Mouse (Mus musculus) liver, embryonic 13.5 days (tissue): ENCODE measurements at regions not wholly inside any gene's neighbourhood (a gene's known extent, or its start where the extent isn't known, plus 50 kb on each side); places are given as distances from the start of the nearest gene placed in this dataset.

Experiments used
- ATAC-seq: fragments of 200-750 bp; cut with Nextera tagmentation; 2 replicates; pipeline ENCODE4 v1.8.0; 2017; ENCODE audit warnings: low read depth, mild to moderate bottlenecking, moderate number of reproducible peaks, moderate library complexity
- DNase-seq: peaks from one replicate; pipeline ENCODE4 v3.0.0; 2022
- H3K27ac ChIP-seq: fragments of 300-500 bp; sonication (generic); 2 replicates; pipeline ENCODE4 v1.5.1; 2015; ENCODE audit warnings: moderate library complexity, mild to moderate bottlenecking, inconsistent platforms
- H3K27me3 ChIP-seq: fragments of 300-500 bp; sonication (generic); 2 replicates; pipeline ENCODE4 v1.6.1; 2015; ENCODE audit warnings: mild to moderate bottlenecking, inconsistent platforms
- H3K36me3 ChIP-seq: fragments of 300-500 bp; sonication (generic); 2 replicates; pipeline ENCODE4 v1.6.1; 2015; ENCODE audit warnings: mild to moderate bottlenecking, inconsistent platforms
- H3K4me1 ChIP-seq: fragments of 300-500 bp; sonication (generic); replicated peaks from 2 replicates; pipeline ENCODE4 v1.6.1; 2015; ENCODE audit warnings: inconsistent platforms
- H3K4me2 ChIP-seq: fragments of 300-500 bp; sonication (generic); 2 replicates; pipeline ENCODE4 v1.6.1; 2015; ENCODE audit warnings: inconsistent platforms, mild to moderate bottlenecking, moderate library complexity
- H3K4me3 ChIP-seq: fragments of 300-500 bp; sonication (generic); replicated peaks from 2 replicates; pipeline ENCODE4 v1.5.1; 2015; ENCODE audit warnings: mild to moderate bottlenecking, inconsistent platforms
- H3K9ac ChIP-seq: fragments of 300-500 bp; sonication (generic); 2 replicates; pipeline ENCODE4 v1.6.1; 2015; ENCODE audit warnings: mild to moderate bottlenecking, inconsistent platforms
- H3K9me3 ChIP-seq: fragments of 300-500 bp; sonication (generic); replicated peaks from 2 replicates; pipeline ENCODE4 v1.6.1; 2016; ENCODE audit warnings: inconsistent platforms
- WGBS: fragments of 180-500 bp; shearing (Covaris S2); methylation state at CpG from one replicate; pipeline ENCODE4 v1.1.7; 2015; ENCODE audit not compliant: insufficient replicate concordance; 5-methylcytosine and 5-hydroxymethylcytosine counted together

DNA sequence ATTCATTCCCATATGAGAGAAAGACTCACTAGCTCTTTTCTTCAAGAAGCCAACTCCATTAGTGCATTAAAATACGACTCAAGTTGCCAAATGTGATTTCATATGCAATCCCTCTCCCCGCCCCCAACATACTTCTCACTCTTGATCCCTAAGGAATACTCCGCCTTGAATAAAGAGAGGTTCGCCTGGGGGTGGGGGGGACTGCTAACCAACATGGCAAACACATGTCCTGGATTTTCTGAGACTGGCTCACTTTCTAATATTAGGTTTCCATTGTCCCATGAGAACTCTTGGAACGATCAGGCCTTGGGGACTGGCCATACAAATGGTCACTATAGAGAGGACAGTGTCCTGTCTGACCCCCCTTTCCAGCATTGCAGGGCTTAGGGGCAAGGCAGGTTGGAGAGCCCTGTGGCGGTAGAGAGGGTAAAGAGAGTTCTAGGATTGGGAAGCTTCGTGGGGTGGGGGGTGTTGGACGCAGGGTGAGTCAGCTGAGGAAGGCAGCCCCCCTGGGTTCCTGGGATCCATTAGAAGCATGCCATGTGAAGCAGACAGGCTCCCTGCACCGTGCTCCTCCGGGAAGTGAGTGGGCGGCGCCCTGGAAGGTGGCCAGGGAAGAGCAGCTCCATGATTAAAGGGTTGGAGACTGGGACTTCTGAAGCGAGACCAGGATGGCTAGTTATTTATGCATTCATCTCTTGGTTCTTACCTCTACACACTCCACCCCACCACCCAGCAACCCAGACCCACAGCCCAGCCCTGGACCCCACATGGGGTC, 91.6 kb downstream of the Ephb3 start:
- H3K36me3 ChIP-seq: no peaks in the 10 kb centered on the region
- peaks cover 4% of the 10 kb centered on the region; the same call in 1 of the 2 replicates for H3K27me3 ChIP-seq
- H3K9ac ChIP-seq: no peak overlapping the region
- DNase-seq (no peak), ATAC-seq (no peak)
- WGBS: 57% methylated on average over 13 of the region's 13 CpGs
- no peaks in the 10 kb centered on the region for H3K9me3 ChIP-seq
- no peaks in the 10 kb centered on the region for H3K4me1 ChIP-seq
- no peak overlapping the region for H3K4me2 ChIP-seq
- H3K4me3 ChIP-seq: no peak overlapping the region
- no peak overlapping the region for H3K27ac ChIP-seq

DNA sequence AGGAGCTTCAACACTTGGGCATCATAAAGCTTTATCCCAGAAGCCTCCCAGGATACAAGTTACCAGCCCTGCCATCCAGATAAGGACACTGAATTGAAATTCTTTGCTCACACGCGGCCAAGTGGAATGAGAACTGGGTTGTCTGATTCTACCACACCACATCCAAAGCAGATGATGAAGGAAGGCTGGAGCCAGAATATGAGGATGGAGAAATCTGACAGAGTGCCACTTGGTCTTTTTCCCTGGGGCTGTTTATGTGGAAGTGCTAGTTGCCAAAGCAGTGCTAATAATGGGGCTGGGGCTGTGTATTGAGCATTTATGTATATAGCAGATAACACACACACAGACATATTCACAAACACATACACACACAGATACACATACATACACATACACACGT, 92.2 kb downstream of the Ephb3 start:
- no peaks in the 10 kb centered on the region for H3K9me3 ChIP-seq
- DNase-seq (no peak), ATAC-seq (no peak)
- H3K27ac ChIP-seq: no peak overlapping the region
- H3K4me3 ChIP-seq: no peak overlapping the region
- WGBS: 48% methylated on average over 3 of the region's 3 CpGs
- H3K27me3 ChIP-seq: peaks cover 4% of the 10 kb centered on the region; the same call in 1 of the 2 replicates
- H3K9ac ChIP-seq: no peak overlapping the region
- H3K4me2 ChIP-seq: no peak overlapping the region
- H3K4me1 ChIP-seq: no peaks in the 10 kb centered on the region
- H3K36me3 ChIP-seq: no peaks in the 10 kb centered on the region

DNA sequence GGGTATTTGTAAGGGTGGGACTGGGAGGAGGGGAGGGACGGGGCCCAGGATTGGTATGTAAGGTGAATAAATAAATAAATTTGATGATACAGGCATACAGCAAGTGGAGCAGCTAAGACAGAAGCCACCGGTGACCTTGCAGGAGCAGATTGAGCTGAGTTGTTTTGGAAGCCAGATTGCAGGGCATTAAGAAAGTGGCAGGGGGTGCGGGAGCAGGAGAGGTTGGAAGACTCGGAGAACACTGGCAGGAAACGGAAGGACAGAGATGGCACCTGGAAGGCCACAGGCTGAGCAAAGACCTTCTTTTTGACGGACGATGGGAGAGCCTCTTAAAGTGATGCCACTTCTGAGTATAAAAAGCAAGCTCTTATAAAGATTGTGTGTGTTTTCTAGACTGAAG, 94.3 kb downstream of the Ephb3 start:
- no peak for ATAC-seq
- no peak overlapping the region for H3K4me3 ChIP-seq
- H3K9me3 ChIP-seq: no peaks in the 10 kb centered on the region
- no peaks in the 10 kb centered on the region for H3K4me1 ChIP-seq
- H3K27ac ChIP-seq: no peak overlapping the region
- WGBS: 55% methylated on average over 7 of the region's 7 CpGs
- DNase-seq: no peak
- H3K36me3 ChIP-seq: no peaks in the 10 kb centered on the region
- peaks cover 4% of the 10 kb centered on the region; the same call in 1 of the 2 replicates for H3K27me3 ChIP-seq
- no peak overlapping the region for H3K9ac ChIP-seq
- no peak overlapping the region for H3K4me2 ChIP-seq

DNA sequence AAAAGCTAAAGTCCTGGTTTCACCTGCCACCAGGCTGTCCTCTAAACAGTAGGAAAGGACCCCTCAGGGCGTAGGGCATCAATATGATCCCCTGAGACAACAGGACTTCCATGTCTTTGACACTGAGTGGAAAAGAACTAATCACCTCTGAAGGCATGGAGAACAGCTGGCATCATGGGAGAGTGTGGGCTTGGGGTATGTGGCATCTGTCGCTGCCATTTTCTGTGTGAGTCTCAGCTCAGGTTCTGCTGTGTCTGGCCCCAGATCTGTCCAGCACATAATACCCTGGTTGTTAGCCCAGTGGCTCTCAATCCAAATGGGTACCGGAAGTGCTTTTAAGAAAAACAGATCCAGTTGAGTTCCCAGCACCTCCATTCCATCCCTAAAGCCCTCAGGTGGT, 101.3 kb downstream of the Ephb3 start:
- no peak overlapping the region for H3K4me2 ChIP-seq

DNA sequence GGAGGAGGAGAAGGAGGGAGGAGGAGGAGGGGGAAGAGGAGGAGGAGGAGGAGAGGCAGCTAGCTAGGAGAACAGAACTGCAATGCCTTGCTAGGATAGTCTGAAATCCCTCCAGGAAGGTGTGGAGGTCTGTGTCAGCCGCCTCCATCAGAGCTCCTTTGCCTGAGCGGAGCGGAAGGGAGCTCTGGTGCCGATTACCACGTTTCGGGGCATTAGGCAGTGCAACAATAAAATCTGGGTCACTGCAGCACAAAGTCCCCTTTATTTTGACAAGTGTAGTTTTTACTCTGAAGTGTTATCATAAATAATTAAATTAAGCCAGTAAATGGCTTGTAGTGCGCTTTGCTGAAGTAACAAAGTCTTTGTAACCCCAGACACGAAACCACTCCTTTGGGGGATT, 104.0 kb downstream of the Ephb3 start:
- ATAC-seq (no peak), DNase-seq (no peak)
- Histone ChIP-seq H3K36me3 (no peaks in the 10 kb centered on the region), H3K9ac (no peak overlapping the region), H3K4me1 (peaks cover 17% of the 10 kb centered on the region), H3K9me3 (no peaks in the 10 kb centered on the region), H3K4me3 (no peak overlapping the region), H3K27me3 (peaks cover 43% of the 10 kb centered on the region), H3K4me2 (no peak overlapping the region), H3K27ac (no peak overlapping the region)
- 71% methylated on average over 8 of the region's 8 CpGs for WGBS

More for the DNA sequence above, 101.3 kb downstream of the Ephb3 start:
- Histone ChIP-seq H3K4me3 (no peak overlapping the region), H3K27me3 (peaks cover 25% of the 10 kb centered on the region), H3K27ac (no peak overlapping the region), H3K4me1 (peaks cover 10% of the 10 kb centered on the region), H3K36me3 (no peaks in the 10 kb centered on the region), H3K9ac (no peak overlapping the region), H3K9me3 (no peaks in the 10 kb centered on the region)
- ATAC-seq (no peak), DNase-seq (no peak)
- 62% methylated on average over 3 of the region's 3 CpGs for WGBS

DNA sequence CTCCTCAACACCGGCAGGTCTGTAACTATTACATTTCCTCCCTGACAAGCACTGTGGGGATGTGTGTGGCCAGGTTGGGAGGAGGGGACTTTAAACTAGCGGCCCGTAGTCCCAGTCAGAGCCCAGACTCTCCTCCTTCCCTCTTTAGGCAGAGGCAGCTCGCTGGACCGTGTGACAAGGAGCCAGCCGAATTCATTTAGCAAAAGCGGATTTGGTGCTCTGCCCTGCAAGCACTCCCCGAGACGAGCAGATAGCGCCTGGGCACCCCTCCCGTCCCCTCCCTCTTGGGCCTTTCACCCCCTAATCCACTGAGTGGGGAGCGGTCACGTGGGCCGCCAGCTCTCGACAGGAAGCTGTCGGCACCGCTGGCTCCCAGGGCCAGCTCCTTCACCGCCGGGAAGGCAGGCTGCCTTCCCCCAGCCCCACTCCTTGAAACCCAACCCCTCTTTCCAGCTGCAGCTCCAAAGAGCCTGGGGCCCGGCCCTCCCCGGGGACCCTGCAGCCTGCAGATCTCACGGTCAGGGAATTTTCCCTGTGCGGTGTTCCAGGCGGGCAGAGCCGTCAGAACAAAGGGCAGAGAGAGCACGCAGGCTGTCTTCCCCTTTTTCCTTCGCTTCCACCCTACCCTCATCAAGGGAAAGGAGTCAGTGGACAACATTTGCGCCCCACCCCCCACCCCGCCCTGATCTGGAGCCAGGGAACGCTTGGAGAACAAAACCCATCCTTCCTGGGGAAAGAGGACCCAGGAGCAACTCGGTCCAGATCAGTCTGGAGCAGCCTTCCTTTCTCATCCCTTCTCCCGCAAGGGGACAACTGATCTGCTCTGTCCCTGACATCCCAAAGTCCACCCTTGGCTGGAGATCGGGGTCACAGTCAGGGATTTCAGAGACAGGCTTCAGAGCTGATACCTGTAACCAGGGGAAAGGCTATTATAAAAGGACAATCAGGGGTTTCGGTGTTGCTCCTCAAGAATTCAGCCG, 106.4 kb downstream of the Ephb3 start:
- 6% methylated on average over 35 of the region's 35 CpGs for WGBS
- peaks cover 43% of the 10 kb centered on the region for H3K27me3 ChIP-seq
- H3K4me3 ChIP-seq: peak overlapping the region; percentile 49
- H3K4me1 ChIP-seq: peaks cover 23% of the 10 kb centered on the region
- ATAC-seq: peak; percentile 71; the same call in 1 of the 2 replicates
- H3K27ac ChIP-seq: no peak overlapping the region
- no peaks in the 10 kb centered on the region for H3K9me3 ChIP-seq
- H3K4me2 ChIP-seq: peak overlapping the region; percentile 68
- no peak for DNase-seq
- no peaks in the 10 kb centered on the region for H3K36me3 ChIP-seq
- H3K9ac ChIP-seq: peak overlapping the region; percentile 61

DNA sequence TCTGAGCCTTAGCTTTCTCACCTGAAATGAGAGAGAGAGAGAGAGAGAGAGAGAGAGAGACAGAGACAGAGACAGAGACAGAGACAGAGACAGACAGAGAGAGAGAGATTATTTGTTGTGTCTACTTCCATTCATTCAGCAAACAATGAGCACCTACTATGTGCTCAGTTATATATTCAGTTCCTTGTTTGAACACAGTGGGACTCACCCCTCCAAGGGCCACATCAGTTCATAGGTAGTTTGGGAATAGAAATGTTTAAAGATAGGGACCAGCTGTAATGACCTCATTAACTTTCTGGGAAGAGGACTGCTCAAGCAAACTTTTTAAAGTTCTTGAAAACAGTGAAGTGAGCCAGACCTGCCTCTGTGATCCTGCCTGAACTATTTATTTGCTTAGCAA, 107.2 kb downstream of the Ephb3 start:
- Histone ChIP-seq H3K4me2 (no peak overlapping the region), H3K36me3 (no peaks in the 10 kb centered on the region), H3K4me3 (no peak overlapping the region), H3K27me3 (peaks cover 43% of the 10 kb centered on the region), H3K4me1 (peaks cover 28% of the 10 kb centered on the region), H3K9me3 (no peaks in the 10 kb centered on the region), H3K9ac (no peak overlapping the region), H3K27ac (no peak overlapping the region)
- DNase-seq: no peak
- no peak for ATAC-seq

DNA sequence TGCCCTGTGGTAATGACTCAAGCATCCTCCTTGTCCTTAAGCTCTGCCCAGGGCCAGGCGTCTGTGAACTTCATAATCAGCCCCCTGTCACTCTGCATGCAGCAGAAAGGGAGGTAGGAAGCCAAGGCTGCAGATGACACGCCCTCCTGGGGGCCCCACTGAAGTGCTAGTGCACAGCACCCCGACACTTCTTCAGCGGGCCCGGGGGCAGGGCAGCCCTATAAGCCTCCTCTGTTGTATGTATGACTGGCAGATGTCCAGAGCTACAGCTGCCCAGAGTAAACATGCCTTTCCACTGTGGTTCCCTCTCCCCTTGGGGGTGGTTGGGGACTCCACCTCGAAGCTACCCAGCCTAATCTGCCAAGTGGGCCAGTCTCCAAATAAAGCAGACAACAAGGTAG, 107.2 kb upstream of the Vps8 start:
- peak; percentile 59; the same call in 1 of the 2 replicates for ATAC-seq
- Histone ChIP-seq H3K27me3 (peaks cover 19% of the 10 kb centered on the region), H3K4me3 (no peak overlapping the region), H3K27ac (no peak overlapping the region), H3K4me1 (peaks cover 30% of the 10 kb centered on the region), H3K36me3 (no peaks in the 10 kb centered on the region), H3K9me3 (no peaks in the 10 kb centered on the region), H3K4me2 (no peak overlapping the region), H3K9ac (no peak overlapping the region)
- DNase-seq: no peak
- 41% methylated on average over 6 of the region's 6 CpGs for WGBS

DNA sequence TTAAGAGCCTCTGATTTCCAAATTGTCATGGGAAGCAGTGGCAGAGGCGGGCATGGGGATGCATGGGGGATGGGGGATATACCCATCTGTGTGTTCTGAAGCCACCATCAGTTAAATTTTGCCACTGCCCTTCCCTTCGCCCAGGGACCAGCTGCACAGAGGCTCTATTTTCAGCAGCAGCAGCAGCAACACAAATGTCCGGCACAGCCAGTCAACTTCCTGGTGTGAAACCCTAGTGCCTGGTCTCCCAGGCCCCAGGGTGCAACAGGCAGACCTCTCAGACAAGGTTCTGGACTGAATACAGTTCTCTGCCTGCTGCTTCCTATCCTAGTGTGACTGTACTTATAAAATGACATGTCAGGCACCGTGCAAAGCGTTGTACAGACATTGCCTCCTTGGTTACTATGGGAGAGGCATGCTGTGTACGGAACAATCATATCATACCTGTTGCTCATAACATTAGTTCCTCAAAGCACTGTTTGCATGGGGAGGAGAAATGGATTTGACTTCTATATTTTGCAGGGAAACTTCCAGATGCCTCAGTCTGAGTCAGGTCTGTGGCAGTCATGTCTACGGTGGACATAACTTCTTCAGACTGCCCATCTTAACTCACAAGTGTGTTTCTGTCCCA, 104.8 kb upstream of the Vps8 start:
- no peak overlapping the region for H3K9ac ChIP-seq
- ATAC-seq (no peak), DNase-seq (no peak)
- H3K4me2 ChIP-seq: no peak overlapping the region
- no peaks in the 10 kb centered on the region for H3K36me3 ChIP-seq
- no peaks in the 10 kb centered on the region for H3K9me3 ChIP-seq
- 63% methylated on average over 7 of the region's 7 CpGs for WGBS
- no peak overlapping the region for H3K27ac ChIP-seq
- no peaks in the 10 kb centered on the region for H3K27me3 ChIP-seq
- peaks cover 28% of the 10 kb centered on the region for H3K4me1 ChIP-seq
- H3K4me3 ChIP-seq: no peak overlapping the region

DNA sequence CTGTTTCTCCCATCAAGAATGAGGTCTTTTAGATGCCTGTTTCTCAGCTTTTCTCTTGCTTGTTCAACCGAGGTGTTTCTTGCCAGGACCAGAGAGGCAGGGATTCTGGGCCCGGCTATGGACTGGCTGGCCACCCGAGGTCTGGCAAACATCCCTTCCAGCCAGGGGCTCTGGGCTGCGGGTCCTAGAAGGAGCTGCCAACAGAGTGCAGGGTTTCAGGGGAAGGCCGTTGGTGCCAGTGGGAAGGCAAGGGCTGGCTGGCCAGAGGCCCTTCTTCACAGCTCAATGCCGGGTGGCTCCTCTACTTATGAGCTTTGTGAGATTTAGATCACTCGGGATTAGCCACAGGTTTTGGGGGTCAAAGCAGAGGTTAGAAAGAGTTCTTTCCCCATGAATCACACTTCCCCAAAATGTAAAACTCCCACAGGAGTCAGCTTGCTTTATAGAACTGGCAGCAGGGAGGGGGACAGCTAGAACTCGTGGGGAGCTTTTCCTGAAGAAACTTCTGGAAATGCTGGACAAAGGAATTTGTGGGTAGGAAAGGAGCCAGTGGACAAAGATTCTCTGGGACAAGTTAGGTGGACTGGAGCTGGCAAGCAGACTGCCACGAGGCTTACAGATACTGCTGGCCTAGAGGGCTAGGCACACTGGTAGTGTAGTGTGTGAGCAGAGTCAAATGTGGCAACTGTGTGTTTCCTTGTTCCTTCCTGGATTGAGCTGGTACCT, 104.1 kb upstream of the Vps8 start:
- no peak for ATAC-seq
- no peak for DNase-seq
- Histone ChIP-seq H3K9me3 (no peaks in the 10 kb centered on the region), H3K4me3 (no peak overlapping the region), H3K9ac (no peak overlapping the region), H3K27ac (no peak overlapping the region), H3K36me3 (no peaks in the 10 kb centered on the region), H3K27me3 (no peaks in the 10 kb centered on the region), H3K4me2 (no peak overlapping the region), H3K4me1 (peaks cover 28% of the 10 kb centered on the region)
- 50% methylated on average over 9 of the region's 9 CpGs for WGBS

DNA sequence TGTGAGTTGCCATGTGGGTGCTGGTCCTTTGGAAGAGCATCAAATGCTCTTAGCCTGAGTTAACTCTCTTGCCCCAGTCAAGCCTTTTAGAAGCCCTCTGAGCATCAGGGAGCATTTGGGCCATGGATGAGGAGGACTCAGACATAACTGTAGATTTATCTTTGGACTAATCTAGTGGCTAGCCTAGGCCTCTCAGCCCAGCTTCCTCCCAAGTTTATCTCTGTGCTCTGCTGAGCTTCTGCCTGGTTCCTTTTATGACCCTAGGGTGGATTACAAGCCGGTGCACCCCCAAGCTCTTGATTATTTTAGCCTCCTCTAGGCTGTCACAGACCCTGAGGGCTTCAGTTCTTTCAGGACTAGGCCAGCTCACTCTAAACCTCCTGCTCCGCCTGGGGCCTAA, 102.6 kb upstream of the Vps8 start:
- no peak overlapping the region for H3K9ac ChIP-seq
- no peak for DNase-seq

More for the DNA sequence above, 102.6 kb upstream of the Vps8 start:
- Histone ChIP-seq H3K27ac (no peak overlapping the region), H3K4me2 (no peak overlapping the region), H3K27me3 (no peaks in the 10 kb centered on the region), H3K4me1 (peaks cover 28% of the 10 kb centered on the region), H3K4me3 (no peak overlapping the region), H3K36me3 (no peaks in the 10 kb centered on the region), H3K9me3 (no peaks in the 10 kb centered on the region)
- 43% methylated on average over 2 of the region's 2 CpGs for WGBS
- ATAC-seq: no peak
